Mouse (Mus musculus): ENCODE data around the gene Gtf2h4. TPM values are rescaled to one million over a fixed set of nuclear protein-coding genes. Genes with fewer than 3 reads are reported as not detected.

Gtf2h4 gene
- polyA plus RNA-seq, 1 experiment from 2014 or later: 25.7 TPM

DNA sequence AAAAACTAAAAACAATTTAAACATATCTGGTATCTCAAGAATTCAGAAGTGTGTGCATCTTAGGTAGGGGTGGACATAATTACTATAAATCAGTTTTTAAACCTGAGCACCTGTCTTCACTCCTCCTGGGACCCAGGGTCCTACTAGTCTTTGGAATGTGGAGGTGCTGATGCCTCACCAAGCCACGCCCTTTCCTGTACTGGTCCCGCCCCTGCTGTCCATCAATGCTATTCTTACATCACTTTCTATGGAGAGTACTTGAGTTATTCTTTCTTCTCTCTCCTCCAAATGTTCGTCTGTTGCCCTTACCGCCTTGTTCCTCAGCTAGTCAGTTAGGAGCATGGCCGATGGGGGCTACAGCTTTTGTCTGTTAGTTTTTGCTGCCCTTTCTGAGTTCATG, 37.2 kb downstream of the Gtf2h4 start:
- Histone ChIP-seq H3K27me3 (replicated peaks) (peaks cover 27% of the 10 kb centered on the region), H3K4me2 (peak overlapping the region; percentile 67), H3K4me1 (peaks cover 25% of the 10 kb centered on the region), H3K9ac (no peak overlapping the region), H3K36me3 (no peaks in the 10 kb centered on the region), H3K4me3 (no peak overlapping the region), H3K9me3 (no peaks in the 10 kb centered on the region), H3K27ac (replicated peaks) (no peak overlapping the region)
- no peak for ATAC-seq (ENCODE audit: extremely low read depth, insufficient number of reproducible peaks, low FRiP score, low TSS enrichment)
- 34% methylated on average over 5 of the region's 5 CpGs for WGBS

DNA sequence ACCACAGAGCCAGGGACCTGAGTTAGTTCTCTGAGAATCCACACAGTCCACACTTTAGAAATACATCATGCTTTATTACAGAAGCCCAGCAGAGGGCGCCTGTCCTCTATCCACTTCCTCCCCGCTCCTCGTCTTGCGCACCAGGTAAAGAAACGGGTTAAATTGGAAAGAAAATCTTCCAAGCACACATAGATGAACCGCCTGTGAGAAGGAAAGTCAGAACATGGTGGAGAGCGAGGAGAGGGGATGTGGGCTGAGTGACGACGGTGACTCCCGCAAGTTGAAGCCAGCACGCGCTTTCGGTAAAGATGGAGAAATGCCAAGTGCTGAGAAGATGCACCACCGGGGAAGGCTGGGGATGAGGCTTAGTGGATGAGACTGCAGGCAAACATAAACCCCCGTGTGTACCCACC, 37.8 kb downstream of the Gtf2h4 start:
- peak overlapping the region; percentile 67 for H3K4me2 ChIP-seq
- H3K27ac ChIP-seq (replicated peaks): no peak overlapping the region
- no peak for ATAC-seq (ENCODE audit: extremely low read depth, insufficient number of reproducible peaks, low FRiP score, low TSS enrichment)
- peaks cover 25% of the 10 kb centered on the region for H3K4me1 ChIP-seq
- peaks cover 27% of the 10 kb centered on the region for H3K27me3 ChIP-seq (replicated peaks)
- H3K36me3 ChIP-seq: no peaks in the 10 kb centered on the region
- WGBS: 1% methylated on average over 15 of the region's 15 CpGs
- H3K9me3 ChIP-seq: no peaks in the 10 kb centered on the region
- H3K4me3 ChIP-seq: peak overlapping the region; percentile 50
- peak overlapping the region; percentile 45; the same call in 1 of the 2 replicates for H3K9ac ChIP-seq

DNA sequence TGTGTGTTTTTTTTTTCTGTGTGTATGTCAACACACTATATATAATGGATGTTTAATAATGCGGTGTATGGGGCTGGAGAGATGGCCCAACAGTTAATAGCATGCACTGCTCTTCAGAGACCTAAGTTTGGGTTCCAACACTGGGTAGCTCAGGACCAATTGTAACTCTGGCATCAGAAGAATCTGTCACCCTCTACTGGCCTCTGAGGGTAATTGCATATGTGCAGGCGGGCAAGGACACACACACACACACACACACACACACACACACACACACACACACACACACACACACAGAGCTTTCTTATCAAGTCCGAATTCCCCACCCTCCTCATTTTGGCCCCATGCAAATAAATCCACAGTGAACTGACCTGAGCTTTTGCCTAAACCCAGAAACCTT, 38.3 kb downstream of the Gtf2h4 start:
- no peak overlapping the region for H3K9ac ChIP-seq
- ATAC-seq (ENCODE audit: extremely low read depth, insufficient number of reproducible peaks, low FRiP score, low TSS enrichment): no peak
- peaks cover 25% of the 10 kb centered on the region for H3K4me1 ChIP-seq
- 68% methylated on average over 3 of the region's 3 CpGs for WGBS
- peaks cover 27% of the 10 kb centered on the region for H3K27me3 ChIP-seq (replicated peaks)
- H3K36me3 ChIP-seq: no peaks in the 10 kb centered on the region
- H3K27ac ChIP-seq (replicated peaks): no peak overlapping the region
- H3K9me3 ChIP-seq: no peaks in the 10 kb centered on the region
- H3K4me2 ChIP-seq: no peak overlapping the region
- H3K4me3 ChIP-seq: no peak overlapping the region

DNA sequence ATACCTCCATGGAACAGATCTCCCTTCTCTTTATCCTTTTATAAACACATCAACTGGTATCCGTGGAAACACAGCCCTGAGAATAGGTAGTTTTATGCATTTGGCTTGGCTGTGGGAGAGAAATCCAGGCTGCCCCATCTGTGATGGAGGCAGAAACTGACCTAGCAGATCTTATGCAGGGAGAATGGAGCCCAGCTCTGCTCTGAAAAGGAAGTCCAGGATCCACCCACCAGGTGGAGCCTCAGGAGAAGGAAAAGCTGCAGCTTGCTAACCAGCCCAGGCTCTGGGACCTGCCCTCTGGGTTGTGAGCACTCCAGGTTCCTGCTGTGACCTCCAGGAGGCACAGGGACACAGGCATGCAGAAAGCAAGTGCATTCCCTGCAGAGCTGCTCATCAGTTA, 39.5 kb downstream of the Gtf2h4 start:
- Histone ChIP-seq H3K9me3 (no peaks in the 10 kb centered on the region), H3K4me1 (peaks cover 17% of the 10 kb centered on the region), H3K4me3 (no peak overlapping the region), H3K36me3 (no peaks in the 10 kb centered on the region), H3K27ac (replicated peaks) (no peak overlapping the region), H3K9ac (peak overlapping the region; percentile 33; the same call in 1 of the 2 replicates), H3K27me3 (replicated peaks) (peaks cover 27% of the 10 kb centered on the region), H3K4me2 (no peak overlapping the region)
- 19% methylated on average over 1 of the region's 1 CpGs for WGBS
- ATAC-seq (ENCODE audit: extremely low read depth, insufficient number of reproducible peaks, low FRiP score, low TSS enrichment): no peak

DNA sequence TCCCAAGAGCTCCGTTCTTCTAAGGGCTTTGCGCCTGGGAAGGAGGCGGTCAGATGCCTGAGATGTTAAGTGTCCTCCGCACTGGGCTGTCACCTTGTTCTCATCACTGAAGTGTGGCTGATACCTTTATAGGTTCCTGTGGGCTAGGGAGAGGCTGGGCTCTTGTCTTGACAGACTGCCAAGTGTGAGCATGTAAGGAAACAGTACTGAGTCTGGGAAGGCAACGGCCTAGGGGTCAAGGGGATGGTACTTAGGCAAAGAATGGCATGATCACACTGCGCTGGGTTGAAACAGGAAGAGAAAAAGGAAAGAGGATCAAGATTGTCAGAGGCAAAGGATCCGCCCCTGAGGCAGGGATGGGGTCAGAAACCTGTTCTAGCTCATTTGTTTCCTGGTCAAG, 47.0 kb downstream of the Gtf2h4 start, which contains the start of gene Gm9573:
TSS of gene Gm9573 (minus strand) at position 101 of the 400 bp plus-strand sequence.
- Histone ChIP-seq H3K4me2 (no peak within 1 kb of the TSS), H3K9ac (no peak within 1 kb of the TSS), H3K27ac (replicated peaks) (no peak within 1 kb of the TSS), H3K4me1 (no peaks in the 10 kb centered on the region), H3K9me3 (no peaks in the 10 kb centered on the region), H3K27me3 (replicated peaks) (0 out of 2 replicates have a peak, but pooled peaks cover 1% of the 10 kb centered on the region), H3K36me3 (no peaks in the 10 kb centered on the region), H3K4me3 (no peak within 1 kb of the TSS)
- 64% methylated on average over 7 of the region's 7 CpGs for WGBS
- ATAC-seq (ENCODE audit: extremely low read depth, insufficient number of reproducible peaks, low FRiP score, low TSS enrichment): no peak

Other genes with a start within 250 kb of the Gtf2h4 start
- gene H2-Q6, start 248.9 kb downstream of the Gtf2h4 start, polyA plus RNA-seq (2015; fragmentation: Nextera tagmentation; extraction: Ambion mirVana): 0.23 and 0.61 TPM in 2 replicates
- gene H2-Q7, start 234.6 kb downstream of the Gtf2h4 start, polyA plus RNA-seq (2015; fragmentation: Nextera tagmentation; extraction: Ambion mirVana): 1.2 and 2.1 TPM in 2 replicates
- gene H2-Q10, start 203.7 kb downstream of the Gtf2h4 start, polyA plus RNA-seq (2015; fragmentation: Nextera tagmentation; extraction: Ambion mirVana): 1.4 and 5.2 TPM in 2 replicates
- gene Pou5f1, start 167.7 kb downstream of the Gtf2h4 start, polyA plus RNA-seq (2015; fragmentation: Nextera tagmentation; extraction: Ambion mirVana): not detected in 2 replicates
- 48.8 and 53.2 TPM in 2 replicates for gene Tcf19, start 156.9 kb downstream of the Gtf2h4 start, polyA plus RNA-seq (2015; fragmentation: Nextera tagmentation; extraction: Ambion mirVana)
- gene Cchcr1, start 156.6 kb downstream of the Gtf2h4 start, polyA plus RNA-seq (2015; fragmentation: Nextera tagmentation; extraction: Ambion mirVana): 12.3 and 14.6 TPM in 2 replicates
- 0.90 and 1.5 TPM in 2 replicates for gene Psors1c2, start 140.5 kb downstream of the Gtf2h4 start, polyA plus RNA-seq (2015; fragmentation: Nextera tagmentation; extraction: Ambion mirVana)
- 0.39 and 0.42 TPM in 2 replicates for gene Cdsn, start 121.6 kb downstream of the Gtf2h4 start, polyA plus RNA-seq (2015; fragmentation: Nextera tagmentation; extraction: Ambion mirVana)
- gene 2300002M23Rik, start 106.3 kb downstream of the Gtf2h4 start, polyA plus RNA-seq (2015; fragmentation: Nextera tagmentation; extraction: Ambion mirVana): not detected in 2 replicates
- gene Sfta2, start 72.2 kb downstream of the Gtf2h4 start, polyA plus RNA-seq (2015; fragmentation: Nextera tagmentation; extraction: Ambion mirVana): 1.5 and 1.8 TPM in 2 replicates
- not detected in 2 replicates for gene Gm9573, start 47.1 kb downstream of the Gtf2h4 start, polyA plus RNA-seq (2015; fragmentation: Nextera tagmentation; extraction: Ambion mirVana)
- gene Mucl3, start 30.0 kb downstream of the Gtf2h4 start, polyA plus RNA-seq (2015; fragmentation: Nextera tagmentation; extraction: Ambion mirVana): 0.36 and 0.39 TPM in 2 replicates
- 12.2 and 13.5 TPM in 2 replicates for gene Vars2, start 6.1 kb downstream of the Gtf2h4 start, polyA plus RNA-seq (2015; fragmentation: Nextera tagmentation; extraction: Ambion mirVana)
- gene Ddr1, start 30.9 kb upstream of the Gtf2h4 start, polyA plus RNA-seq (2015; fragmentation: Nextera tagmentation; extraction: Ambion mirVana): 122 and 130 TPM in 2 replicates
- 41.7 and 49.9 TPM in 2 replicates for gene Ier3, start 147.9 kb upstream of the Gtf2h4 start, polyA plus RNA-seq (2015; fragmentation: Nextera tagmentation; extraction: Ambion mirVana)
- 81.1 and 99.0 TPM in 2 replicates for gene Flot1, start 149.5 kb upstream of the Gtf2h4 start, polyA plus RNA-seq (2015; fragmentation: Nextera tagmentation; extraction: Ambion mirVana)
- gene Tubb5, start 164.6 kb upstream of the Gtf2h4 start, polyA plus RNA-seq (2015; fragmentation: Nextera tagmentation; extraction: Ambion mirVana): 741 and 743 TPM in 2 replicates
- 17.7 and 18.4 TPM in 2 replicates for gene Mdc1, start 167.8 kb upstream of the Gtf2h4 start, polyA plus RNA-seq (2015; fragmentation: Nextera tagmentation; extraction: Ambion mirVana)
- 43.5 and 50.5 TPM in 2 replicates for gene Nrm, start 187.6 kb upstream of the Gtf2h4 start, polyA plus RNA-seq (2015; fragmentation: Nextera tagmentation; extraction: Ambion mirVana)
- gene Ppp1r18, start 191.9 kb upstream of the Gtf2h4 start, polyA plus RNA-seq (2015; fragmentation: Nextera tagmentation; extraction: Ambion mirVana): 19.8 and 21.0 TPM in 2 replicates
- 22.8 and 27.7 TPM in 2 replicates for gene Dhx16, start 206.1 kb upstream of the Gtf2h4 start, polyA plus RNA-seq (2015; fragmentation: Nextera tagmentation; extraction: Ambion mirVana)
- gene 2310061I04Rik, start 223.7 kb upstream of the Gtf2h4 start, polyA plus RNA-seq (2015; fragmentation: Nextera tagmentation; extraction: Ambion mirVana): 25.2 and 31.3 TPM in 2 replicates
- 53.8 and 55.3 TPM in 2 replicates for gene Atat1, start 236.3 kb upstream of the Gtf2h4 start, polyA plus RNA-seq (2015; fragmentation: Nextera tagmentation; extraction: Ambion mirVana)
- gene Mrps18b, start 242.7 kb upstream of the Gtf2h4 start, polyA plus RNA-seq (2015; fragmentation: Nextera tagmentation; extraction: Ambion mirVana): 67.8 and 75.9 TPM in 2 replicates
- 24.6 and 26.3 TPM in 2 replicates for gene Ppp1r10, start 242.7 kb upstream of the Gtf2h4 start, polyA plus RNA-seq (2015; fragmentation: Nextera tagmentation; extraction: Ambion mirVana)

All from heart, embryonic 13.5 days (tissue).